Mouse (Mus musculus): ENCODE results near the gene Vwa8.

Gene Vwa8

GRCm38 (mm10) chr14:78848941-78849911, at the start of gene Vwa8:
Gene Vwa8, plus strand, starts transcription at chr14:78849052.
- in situ Hi-C loops (cut with MboI, MseI) = no loop called here

- in situ Hi-C loops (cut with MboI, MseI) = no loop called here
Observed at GRCm38 (mm10) chr14:78802378-78802777, 46.5 kb upstream of the Vwa8 start.

GRCm38 (mm10) chr14:78803924-78804323, 44.9 kb upstream of the Vwa8 start:
- in situ Hi-C loops (cut with MboI, MseI) = no loop called here

GRCm38 (mm10) chr14:78812896-78813295, 36.0 kb upstream of the Vwa8 start:
- in situ Hi-C loops (cut with MboI, MseI) = no loop called here

GRCm38 (mm10) chr14:78816411-78816810, 32.4 kb upstream of the Vwa8 start:
- in situ Hi-C loops (cut with MboI, MseI) = no loop called here

- in situ Hi-C loops (cut with MboI, MseI) = no loop called here
Observed at GRCm38 (mm10) chr14:78817651-78818050, 31.2 kb upstream of the Vwa8 start.

GRCm38 (mm10) chr14:78818406-78818805, 30.4 kb upstream of the Vwa8 start:
- in situ Hi-C loops (cut with MboI, MseI) = no loop called here

- in situ Hi-C loops (cut with MboI, MseI) = no loop called here
Observed at GRCm38 (mm10) chr14:78824013-78824412, 24.8 kb upstream of the Vwa8 start.

GRCm38 (mm10) chr14:78824507-78824906, 24.3 kb upstream of the Vwa8 start:
- in situ Hi-C loops (cut with MboI, MseI) = no loop called here

GRCm38 (mm10) chr14:78831158-78831557, 17.7 kb upstream of the Vwa8 start:
- in situ Hi-C loops (cut with MboI, MseI) = loop anchor here (10.0 kb wide), 1 partner anchor 134 kb away; no protein-coding TSS in a partner anchor

GRCm38 (mm10) chr14:78847948-78848347, 904 bp upstream of the Vwa8 start:
- in situ Hi-C loops (cut with MboI, MseI) = no loop called here

- in situ Hi-C loops (cut with MboI, MseI) = no loop called here
Observed at GRCm38 (mm10) chr14:78848477-78848876, 375 bp upstream of the Vwa8 start.

GRCm38 (mm10) chr14:78849961-78850578, 1.2 kb downstream of the Vwa8 start:
- in situ Hi-C loops (cut with MboI, MseI) = no loop called here

GRCm38 (mm10) chr14:78850666-78851065, 1.8 kb downstream of the Vwa8 start:
- in situ Hi-C loops (cut with MboI, MseI) = no loop called here

- in situ Hi-C loops (cut with MboI, MseI) = no loop called here
Observed at GRCm38 (mm10) chr14:78851366-78851765, 2.5 kb downstream of the Vwa8 start.

GRCm38 (mm10) chr14:78852401-78853246, 3.8 kb downstream of the Vwa8 start:
- in situ Hi-C loops (cut with MboI, MseI) = no loop called here

- in situ Hi-C loops (cut with MboI, MseI) = no loop called here
Observed at GRCm38 (mm10) chr14:78861156-78861555, 12.3 kb downstream of the Vwa8 start.

GRCm38 (mm10) chr14:78870036-78870435, 21.2 kb downstream of the Vwa8 start:
- in situ Hi-C loops (cut with MboI, MseI) = loop anchor here (10.0 kb wide), 1 partner anchor 1295 kb away; no protein-coding TSS in a partner anchor

- in situ Hi-C loops (cut with MboI, MseI) = loop anchor here (10.0 kb wide), 1 partner anchor 1302 kb away; no protein-coding TSS in a partner anchor
Observed at GRCm38 (mm10) chr14:78877176-78877575, 28.3 kb downstream of the Vwa8 start.

- in situ Hi-C loops (cut with MboI, MseI) = loop anchor here (10.0 kb wide), 1 partner anchor 1304 kb away; no protein-coding TSS in a partner anchor
Observed at GRCm38 (mm10) chr14:78878402-78879045, 29.7 kb downstream of the Vwa8 start.

GRCm38 (mm10) chr14:78880879-78881278, 32.0 kb downstream of the Vwa8 start:
- in situ Hi-C loops (cut with MboI, MseI) = no loop called here

All from T-helper 2 cell (primary cell).